ENCODE assay signal across 7 mouse cellular contexts in genomic region chrX:75381699-75382098, GRCm38 (mm10). TPM values are rescaled to one million over a fixed set of nuclear protein-coding genes. Genes with fewer than 3 reads are reported as not detected.
DNase-seq lines count a peak whose midpoint lies in the region; ATAC-seq and TF ChIP-seq lines count a peak whose summit lies in the region.

No protein-coding gene starts in this region.

- no peaks in the 10 kb centered on the region for H3K4me1 ChIP-seq in lung, embryonic 14.5 days (ENCODE audit: insufficient read depth)
- H3K4me1 ChIP-seq in embryonic facial prominence, embryonic 12.5 days: no peaks in the 10 kb centered on the region
- H3K4me1 ChIP-seq in intestine, embryonic 14.5 days (replicated peaks; ENCODE audit: control insufficient read depth, insufficient read depth, low read length): no peaks in the 10 kb centered on the region
- H3K4me1 ChIP-seq in neural tube, embryonic 13.5 days (replicated peaks): peaks cover 4% of the 10 kb centered on the region

- ATAC-seq in lung, embryonic 14.5 days (ENCODE audit: insufficient read depth): no peak
- no peak for ATAC-seq in embryonic facial prominence, embryonic 12.5 days (ENCODE audit: insufficient number of reproducible peaks, insufficient read depth, low FRiP score, low TSS enrichment)
- ATAC-seq in intestine, embryonic 14.5 days (replicated peaks; ENCODE audit: low FRiP score, low TSS enrichment, low read depth): 0 out of 2 replicates have a peak, but pooled peaks have one; percentile 10
- peak; percentile 56 for ATAC-seq in neural tube, embryonic 13.5 days (ENCODE audit: low read depth)

- WGBS in lung, embryonic 14.5 days: 59% methylated on average over 5 of the region's 5 CpGs
- 70% methylated on average over 5 of the region's 5 CpGs for WGBS in embryonic facial prominence, embryonic 12.5 days
- WGBS in intestine, embryonic 14.5 days: 60% methylated on average over 5 of the region's 5 CpGs
- 72% methylated on average over 5 of the region's 5 CpGs for WGBS in neural tube, embryonic 13.5 days

- no peaks in the 10 kb centered on the region for H3K27me3 ChIP-seq in lung, embryonic 14.5 days (ENCODE audit: insufficient read depth, low read length)
- H3K27me3 ChIP-seq in embryonic facial prominence, embryonic 12.5 days: no peaks in the 10 kb centered on the region
- no peaks in the 10 kb centered on the region for H3K27me3 ChIP-seq in intestine, embryonic 14.5 days (replicated peaks; ENCODE audit: control insufficient read depth, insufficient read depth, low read length)
- no peaks in the 10 kb centered on the region for H3K27me3 ChIP-seq in neural tube, embryonic 13.5 days

- H3K27ac ChIP-seq in lung, embryonic 14.5 days (ENCODE audit: low read depth): peak overlapping the region; percentile 58; the same call in 1 of the 2 replicates
- no peak overlapping the region for H3K27ac ChIP-seq in embryonic facial prominence, embryonic 12.5 days
- H3K27ac ChIP-seq in intestine, embryonic 14.5 days (ENCODE audit: low read depth): no peak overlapping the region
- H3K27ac ChIP-seq in neural tube, embryonic 13.5 days (replicated peaks): peak overlapping the region; percentile 75

- H3K9ac ChIP-seq in lung, embryonic 14.5 days: no peak overlapping the region
- H3K9ac ChIP-seq in embryonic facial prominence, embryonic 12.5 days: no peak overlapping the region
- H3K9ac ChIP-seq in intestine, embryonic 14.5 days (ENCODE audit: low read length): peak overlapping the region; percentile 30; the same call in 1 of the 2 replicates
- H3K9ac ChIP-seq in neural tube, embryonic 13.5 days: no peak overlapping the region

- DNase-seq in lung, embryonic 14.5 days: no peak
- DNase-seq in lung, postnatal 36 days: no peak
- DNase-seq in intestine, embryonic 14.5 days (ENCODE audit: low spot score): no peak
- no peak for DNase-seq in right cerebral cortex, postnatal 36 days (ENCODE audit: low spot score in 2 of 2)
- no peak for DNase-seq in spleen, postnatal 36 days (ENCODE audit: low spot score in 2 of 2)

- peak overlapping the region; percentile 49 for H3K4me3 ChIP-seq in lung, embryonic 14.5 days (ENCODE audit: low read depth, low read length)
- peak overlapping the region; percentile 45 for H3K4me3 ChIP-seq in embryonic facial prominence, embryonic 12.5 days
- H3K4me3 ChIP-seq in intestine, embryonic 14.5 days (ENCODE audit: low read depth, low read length): peak overlapping the region; percentile 51
- H3K4me3 ChIP-seq in neural tube, embryonic 13.5 days: peak overlapping the region; percentile 51

- TF ChIP-seq CTCF in lung, embryonic 14.5 days (IDR thresholded peaks at IDR 0.05; ENCODE audit: low read depth): no peak

- H3K36me3 ChIP-seq in lung, embryonic 14.5 days (ENCODE audit: insufficient read depth): no peaks in the 10 kb centered on the region
- H3K36me3 ChIP-seq in embryonic facial prominence, embryonic 12.5 days: no peaks in the 10 kb centered on the region
- no peaks in the 10 kb centered on the region for H3K36me3 ChIP-seq in intestine, embryonic 14.5 days (ENCODE audit: control insufficient read depth, insufficient read depth, low read length)
- no peaks in the 10 kb centered on the region for H3K36me3 ChIP-seq in neural tube, embryonic 13.5 days

- peak overlapping the region; percentile 52 for H3K4me2 ChIP-seq in lung, embryonic 14.5 days
- H3K4me2 ChIP-seq in embryonic facial prominence, embryonic 12.5 days (replicated peaks): peak overlapping the region; percentile 40; the same call in 1 of the 2 replicates
- peak overlapping the region; percentile 51 for H3K4me2 ChIP-seq in intestine, embryonic 14.5 days (ENCODE audit: low read length)
- H3K4me2 ChIP-seq in neural tube, embryonic 13.5 days: peak overlapping the region; percentile 52

- H3K9me3 ChIP-seq in lung, embryonic 14.5 days (ENCODE audit: low read depth, low read length): no peaks in the 10 kb centered on the region
- H3K9me3 ChIP-seq in embryonic facial prominence, embryonic 12.5 days: no peaks in the 10 kb centered on the region
- H3K9me3 ChIP-seq in intestine, embryonic 14.5 days (ENCODE audit: control insufficient read depth, low read length): no peaks in the 10 kb centered on the region
- no peaks in the 10 kb centered on the region for H3K9me3 ChIP-seq in neural tube, embryonic 13.5 days

RNA-seq across cellular contexts. Expression of gene Fundc2, which starts 0.5 kb away (rescaled TPM):
- polyA plus RNA-seq in lung, embryonic 14.5 days (2014; fragmentation: Nextera tagmentation; extraction: Ambion mirVana): 74.8 and 95.2 TPM in 2 replicates
- polyA plus RNA-seq in embryonic facial prominence, embryonic 12.5 days (2016; fragmentation: Nextera tagmentation; extraction: Ambion mirVana): 49.5 and 56.5 TPM in 2 replicates
- 68.9 and 81.4 TPM in 2 replicates for polyA plus RNA-seq in intestine, embryonic 14.5 days (2014; fragmentation: Nextera tagmentation; extraction: Ambion mirVana)
- 31.1 TPM in 2 replicates for polyA plus RNA-seq in neural tube, embryonic 13.5 days (2015; fragmentation: Nextera tagmentation; extraction: Ambion mirVana)

RNA-seq across cellular contexts. Expression of gene F8, which starts 0.7 kb away (rescaled TPM):
- polyA plus RNA-seq in lung, embryonic 14.5 days (2014; fragmentation: Nextera tagmentation; extraction: Ambion mirVana): 2.1 TPM in 2 replicates
- 2.0 and 2.2 TPM in 2 replicates for polyA plus RNA-seq in embryonic facial prominence, embryonic 12.5 days (2016; fragmentation: Nextera tagmentation; extraction: Ambion mirVana)
- polyA plus RNA-seq in intestine, embryonic 14.5 days (2014; fragmentation: Nextera tagmentation; extraction: Ambion mirVana): 1.6 and 1.8 TPM in 2 replicates
- 1.0 TPM in 2 replicates for polyA plus RNA-seq in neural tube, embryonic 13.5 days (2015; fragmentation: Nextera tagmentation; extraction: Ambion mirVana)

RNA-seq across cellular contexts. Expression of gene Cmc4, which starts 34.7 kb away (rescaled TPM):
- 21.3 and 26.4 TPM in 2 replicates for polyA plus RNA-seq in lung, embryonic 14.5 days (2014; fragmentation: Nextera tagmentation; extraction: Ambion mirVana)
- 26.9 and 27.2 TPM in 2 replicates for polyA plus RNA-seq in embryonic facial prominence, embryonic 12.5 days (2016; fragmentation: Nextera tagmentation; extraction: Ambion mirVana)
- polyA plus RNA-seq in intestine, embryonic 14.5 days (2014; fragmentation: Nextera tagmentation; extraction: Ambion mirVana): 23.7 and 24.3 TPM in 2 replicates
- polyA plus RNA-seq in neural tube, embryonic 13.5 days (2015; fragmentation: Nextera tagmentation; extraction: Ambion mirVana): 21.7 and 25.1 TPM in 2 replicates

RNA-seq across cellular contexts. Expression of gene Mtcp1, which starts 34.7 kb away (rescaled TPM):
- 12.1 and 12.2 TPM in 2 replicates for polyA plus RNA-seq in lung, embryonic 14.5 days (2014; fragmentation: Nextera tagmentation; extraction: Ambion mirVana)
- polyA plus RNA-seq in embryonic facial prominence, embryonic 12.5 days (2016; fragmentation: Nextera tagmentation; extraction: Ambion mirVana): 13.8 and 14.3 TPM in 2 replicates
- polyA plus RNA-seq in intestine, embryonic 14.5 days (2014; fragmentation: Nextera tagmentation; extraction: Ambion mirVana): 10.6 and 12.3 TPM in 2 replicates
- 4.9 and 5.8 TPM in 2 replicates for polyA plus RNA-seq in neural tube, embryonic 13.5 days (2015; fragmentation: Nextera tagmentation; extraction: Ambion mirVana)

RNA-seq across cellular contexts. Expression of gene Brcc3, which starts 34.7 kb away (rescaled TPM):
- polyA plus RNA-seq in lung, embryonic 14.5 days (2014; fragmentation: Nextera tagmentation; extraction: Ambion mirVana): 57.5 and 63.2 TPM in 2 replicates
- polyA plus RNA-seq in embryonic facial prominence, embryonic 12.5 days (2016; fragmentation: Nextera tagmentation; extraction: Ambion mirVana): 60.4 and 62.4 TPM in 2 replicates
- 64.9 and 70.2 TPM in 2 replicates for polyA plus RNA-seq in intestine, embryonic 14.5 days (2014; fragmentation: Nextera tagmentation; extraction: Ambion mirVana)
- polyA plus RNA-seq in neural tube, embryonic 13.5 days (2015; fragmentation: Nextera tagmentation; extraction: Ambion mirVana): 55.0 and 62.6 TPM in 2 replicates

Comparison
In these comparisons a context has a peak if more than half of its experiments do, and no peak if none do; other contexts are left out.
1. ATAC-seq: peak in intestine, embryonic 14.5 days (single experiment) and neural tube, embryonic 13.5 days (single experiment); none in lung, embryonic 14.5 days (single experiment) and embryonic facial prominence, embryonic 12.5 days (single experiment).
2. H3K27ac ChIP-seq: peak in lung, embryonic 14.5 days (single experiment) and neural tube, embryonic 13.5 days (single experiment); none in embryonic facial prominence, embryonic 12.5 days (single experiment) and intestine, embryonic 14.5 days (single experiment).
3. Peak in every context shown above with its lines, with median percentiles within 50 percentile points of each other: H3K4me2 ChIP-seq and H3K4me3 ChIP-seq.